Mouse (Mus musculus) cerebellum, adult (tissue): ENCODE measurements around the gene Lcat.
"Not testable (repeated sequence)": the region's sequence is repeated elsewhere in the genome, so short reads cannot be mapped to it uniquely, and the experiment has no call there.

ENCODE experiments used
- ATAC-seq: cut with Nextera tagmentation; 2 replicates; pipeline ENCODE4 v1.9.2; 2017; ENCODE audit warnings: mild to moderate bottlenecking, moderate library complexity, mixed read lengths; ENCODE audit not compliant: insufficient number of reproducible peaks, low FRiP score, low TSS enrichment

Gene Lcat

GRCm38 (mm10) chr8:105943321-105943739, at the start of gene Lcat:
Gene Lcat, minus strand, starts transcription at chr8:105943382.
- peak; percentile 50; the same call in 1 of the 2 replicates for ATAC-seq

- no peak for ATAC-seq
Measured at GRCm38 (mm10) chr8:105992499-105992898, 49.3 kb upstream of the Lcat start.

GRCm38 (mm10) chr8:105991546-105991945, 48.4 kb upstream of the Lcat start:
- no peak for ATAC-seq

- peak; percentile 79; the same call in 1 of the 2 replicates for ATAC-seq
Measured at GRCm38 (mm10) chr8:105990856-105991387, 47.7 kb upstream of the Lcat start, which contains the start of gene Dus2. Gene Dus2, plus strand, starts transcription at chr8:105991337.

GRCm38 (mm10) chr8:105988546-105988945, 45.4 kb upstream of the Lcat start:
- no peak for ATAC-seq

GRCm38 (mm10) chr8:105983406-105983805, 40.2 kb upstream of the Lcat start:
- ATAC-seq = not testable (repeated sequence)

GRCm38 (mm10) chr8:105981146-105981545, 38.0 kb upstream of the Lcat start:
- ATAC-seq = no peak

- ATAC-seq = no peak
Measured at GRCm38 (mm10) chr8:105979325-105979724, 36.1 kb upstream of the Lcat start, which contains the start of gene Dpep3. Gene Dpep3, minus strand, starts transcription at chr8:105979429.

GRCm38 (mm10) chr8:105975363-105975762, 32.2 kb upstream of the Lcat start:
- no peak for ATAC-seq

- no peak for ATAC-seq
Measured at GRCm38 (mm10) chr8:105971019-105971720, 28.0 kb upstream of the Lcat start.

- ATAC-seq = no peak
Measured at GRCm38 (mm10) chr8:105969367-105969766, 26.2 kb upstream of the Lcat start.

GRCm38 (mm10) chr8:105966692-105967311, 23.6 kb upstream of the Lcat start:
- ATAC-seq = no peak

GRCm38 (mm10) chr8:105965905-105966341, 22.7 kb upstream of the Lcat start, which contains the start of gene Slc12a4:
Gene Slc12a4, minus strand, starts transcription at chr8:105966097.
- ATAC-seq = no peak

GRCm38 (mm10) chr8:105965266-105965904, 22.2 kb upstream of the Lcat start:
- no peak for ATAC-seq

- ATAC-seq = no peak
Measured at GRCm38 (mm10) chr8:105964506-105965265, 21.5 kb upstream of the Lcat start.

GRCm38 (mm10) chr8:105961536-105961935, 18.4 kb upstream of the Lcat start:
- ATAC-seq = no peak

GRCm38 (mm10) chr8:105961101-105961500, 17.9 kb upstream of the Lcat start:
- no peak for ATAC-seq

GRCm38 (mm10) chr8:105959350-105959749, 16.2 kb upstream of the Lcat start:
- peak; percentile 67 for ATAC-seq

- ATAC-seq = no peak
Measured at GRCm38 (mm10) chr8:105957813-105958212, 14.6 kb upstream of the Lcat start.

- no peak for ATAC-seq
Measured at GRCm38 (mm10) chr8:105956556-105956955, 13.4 kb upstream of the Lcat start.
